Mouse (Mus musculus): ENCODE data around the gene Marveld3. TPM values are rescaled to one million over a fixed set of nuclear protein-coding genes. Genes with fewer than 3 reads are reported as not detected.

The Marveld3 gene
- total RNA-seq, 2 experiments from 2014 or later, result 0.37 to 0.45 TPM

DNA sequence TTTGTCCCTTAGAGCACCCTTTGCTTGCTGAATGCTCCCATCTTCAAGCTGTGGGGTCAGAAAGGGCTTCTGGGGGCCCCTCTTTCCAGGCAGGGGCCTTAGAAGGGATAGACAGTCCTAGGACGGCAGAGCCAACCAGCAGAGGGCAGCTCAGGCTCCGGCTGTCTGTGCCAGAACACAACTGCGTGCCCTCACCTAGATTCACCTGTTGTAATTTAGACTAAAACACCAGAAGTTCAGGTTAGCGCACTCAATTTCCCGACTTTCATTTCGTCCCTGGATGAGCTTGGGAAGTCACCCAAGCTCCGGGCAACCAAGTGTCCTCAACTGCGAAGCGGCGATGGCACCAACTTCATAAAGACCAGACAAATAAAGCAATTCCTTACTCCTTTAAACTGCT is 6.8 kb upstream of the Marveld3 start:
- no peak for DNase-seq (ENCODE audit: low spot score in 2 of 2)

DNA sequence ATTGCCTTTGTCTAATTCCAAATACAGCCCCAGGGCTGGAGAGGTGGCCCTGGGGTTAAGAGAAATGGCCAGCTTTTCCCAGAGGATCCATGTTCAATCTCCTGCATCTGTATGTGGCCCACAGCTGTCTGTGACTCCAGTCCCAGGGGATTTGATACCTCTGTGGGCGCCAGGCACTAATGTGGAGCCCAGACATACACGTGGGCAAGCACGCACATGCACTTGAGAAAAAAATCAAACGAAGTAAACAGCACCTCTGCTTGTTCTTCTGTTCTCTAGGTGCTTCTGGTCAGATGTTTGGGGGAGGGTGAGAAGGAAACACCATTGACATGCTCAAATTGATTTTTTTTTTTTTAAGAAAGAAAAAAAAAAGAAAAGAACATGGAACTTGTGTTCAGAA is 2.1 kb upstream of the Marveld3 start:
- no peak for DNase-seq (ENCODE audit: low spot score in 2 of 2)

DNA sequence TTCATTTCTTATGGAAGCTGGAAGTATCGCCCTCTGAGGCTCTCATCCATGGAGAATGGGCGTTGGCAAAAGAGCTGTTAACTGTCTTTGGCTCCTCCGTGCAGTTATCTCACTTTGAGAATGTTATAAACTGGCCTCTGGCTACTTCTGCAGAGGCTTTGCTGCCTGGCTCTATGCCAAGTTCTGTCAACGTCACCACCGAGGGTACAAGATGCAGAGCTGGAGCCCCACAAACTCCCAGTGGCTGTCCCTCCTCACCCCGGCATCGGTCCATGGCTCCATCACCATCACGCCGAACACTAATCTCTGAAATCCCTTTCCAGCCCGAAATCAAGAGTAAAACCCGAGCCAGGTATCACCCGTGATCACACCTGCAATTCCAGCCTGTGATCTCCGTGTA is 1.4 kb upstream of the Marveld3 start:
- no peak for DNase-seq (ENCODE audit: low spot score in 2 of 2)

- no peak for DNase-seq (ENCODE audit: low spot score in 2 of 2)
Observed at GRCm38 (mm10) chr8:109962896-109963295, 893 bp upstream of the Marveld3 start.

DNA sequence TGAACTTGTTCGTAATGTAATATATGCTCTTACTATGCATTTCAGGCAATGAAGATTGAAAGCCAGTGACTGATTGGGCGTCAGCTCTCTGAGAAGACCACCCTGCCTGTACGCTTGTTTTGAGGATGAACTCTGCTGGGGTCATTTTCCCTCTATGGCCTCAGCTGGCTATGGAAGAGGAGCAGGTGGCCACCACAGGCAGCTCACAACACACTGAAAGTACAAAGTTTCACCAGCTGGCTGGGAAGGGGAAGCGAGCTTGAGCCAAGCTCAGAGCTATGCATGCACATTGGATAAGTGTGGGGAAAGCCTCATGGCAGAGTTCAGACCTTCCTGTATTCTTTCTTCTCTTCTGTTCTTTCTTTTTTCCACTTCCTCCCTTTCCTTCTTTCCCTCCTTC is 2.9 kb downstream of the Marveld3 start:
- DNase-seq (ENCODE audit: low spot score in 2 of 2), result no peak

DNA sequence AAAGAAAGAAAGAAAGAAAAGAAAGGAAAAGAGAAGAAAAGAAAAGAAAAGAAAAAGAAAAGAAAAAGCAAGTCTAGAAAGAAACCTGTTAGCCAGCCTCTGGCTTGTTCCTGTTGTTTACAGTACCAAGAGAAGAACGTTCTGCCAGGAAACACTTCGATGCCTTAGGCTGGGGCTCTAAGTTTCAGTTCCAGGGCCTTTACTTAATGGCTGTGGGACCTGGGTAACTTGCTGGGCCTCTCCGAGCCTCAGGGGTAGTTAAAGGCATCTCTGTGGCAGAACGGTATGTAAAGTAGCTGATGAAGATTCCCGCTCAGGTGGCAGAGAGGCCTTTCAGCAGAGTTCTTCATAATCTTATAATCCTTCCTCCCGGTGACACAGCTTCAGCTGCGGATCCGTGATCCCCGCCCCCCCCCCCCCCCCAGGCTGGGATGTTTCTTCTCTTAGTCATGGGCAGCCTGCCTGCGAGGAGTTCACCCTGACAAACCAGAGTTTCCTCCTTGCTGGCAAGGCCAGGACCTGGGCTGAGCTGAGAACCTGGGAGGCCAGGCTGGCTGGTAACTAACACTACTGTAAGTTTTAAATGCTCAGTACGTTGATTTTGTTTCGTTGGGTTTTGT is 3.9 kb downstream of the Marveld3 start:
- no peak for DNase-seq (ENCODE audit: low spot score in 2 of 2)

GRCm38 (mm10) chr8:109957167-109958028 is 4.6 kb downstream of the Marveld3 start:
- no peak for DNase-seq (ENCODE audit: low spot score in 2 of 2)

GRCm38 (mm10) chr8:109954486-109954948 is 7.5 kb downstream of the Marveld3 start:
- DNase-seq (ENCODE audit: low spot score in 2 of 2), result peak in 1 of 2 experiments; percentile 51

GRCm38 (mm10) chr8:109952171-109952570 is 9.8 kb downstream of the Marveld3 start:
- peak; percentile 60 to 79 for DNase-seq (ENCODE audit: low spot score in 2 of 2)

DNA sequence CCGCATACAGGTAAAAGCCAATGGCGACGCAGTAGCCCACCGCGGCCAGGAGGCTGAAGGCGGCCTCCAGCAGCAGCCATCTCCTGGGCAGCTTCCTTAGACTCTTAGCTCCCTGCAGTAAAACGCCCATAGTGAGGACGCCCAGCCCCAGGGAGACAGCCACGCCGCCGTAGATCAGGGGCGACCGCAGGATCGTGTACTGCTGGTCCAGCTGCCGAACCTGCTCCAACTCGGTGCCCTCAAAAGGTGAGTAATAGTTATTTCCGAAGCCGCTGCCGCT is 13.8 kb downstream of the Marveld3 start:
- DNase-seq (ENCODE audit: low spot score in 2 of 2), result peak in 1 of 2 experiments; percentile 35

DNA sequence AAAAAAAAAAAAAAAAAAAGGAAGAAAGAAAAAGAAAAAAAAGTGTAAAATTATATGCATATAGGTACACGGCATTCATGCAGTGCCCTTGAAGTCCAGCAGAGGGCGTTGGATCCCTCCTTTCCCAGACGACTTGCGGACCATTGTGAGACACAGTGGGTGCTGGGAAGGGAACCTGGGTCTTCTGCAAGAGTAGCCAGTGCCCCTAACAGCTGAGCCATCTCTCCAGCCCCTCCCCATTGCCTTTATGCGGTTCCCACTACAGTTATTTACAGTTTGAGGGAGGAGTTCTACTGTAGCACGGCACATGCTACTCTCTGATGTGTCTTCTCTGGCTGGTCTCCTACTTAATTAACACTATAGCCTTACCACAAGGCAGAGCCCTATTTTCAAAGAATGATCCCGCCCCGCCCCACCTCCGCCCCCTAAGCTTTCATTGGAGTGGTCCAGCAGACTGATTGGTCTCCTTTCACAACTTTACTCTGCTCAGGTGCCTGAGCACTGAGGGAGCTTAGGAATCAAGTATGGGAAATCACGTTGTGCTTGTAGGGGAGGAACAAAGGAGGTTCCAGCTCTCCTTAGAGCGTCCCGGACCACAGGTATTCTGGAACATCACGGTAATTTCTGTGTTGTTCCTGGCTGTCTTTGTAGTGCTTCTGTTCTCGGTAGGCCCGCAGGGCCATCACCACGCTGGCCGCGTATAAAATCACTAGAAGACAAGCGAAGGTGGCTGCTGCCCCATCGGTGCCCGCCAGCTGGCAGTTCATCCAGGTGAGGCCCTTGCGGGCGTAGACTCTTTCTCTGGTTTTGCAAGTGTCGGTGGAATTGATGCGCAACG is 14.3 kb downstream of the Marveld3 start:
- peak; percentile 54 to 67 for DNase-seq (ENCODE audit: low spot score in 2 of 2)

DNA sequence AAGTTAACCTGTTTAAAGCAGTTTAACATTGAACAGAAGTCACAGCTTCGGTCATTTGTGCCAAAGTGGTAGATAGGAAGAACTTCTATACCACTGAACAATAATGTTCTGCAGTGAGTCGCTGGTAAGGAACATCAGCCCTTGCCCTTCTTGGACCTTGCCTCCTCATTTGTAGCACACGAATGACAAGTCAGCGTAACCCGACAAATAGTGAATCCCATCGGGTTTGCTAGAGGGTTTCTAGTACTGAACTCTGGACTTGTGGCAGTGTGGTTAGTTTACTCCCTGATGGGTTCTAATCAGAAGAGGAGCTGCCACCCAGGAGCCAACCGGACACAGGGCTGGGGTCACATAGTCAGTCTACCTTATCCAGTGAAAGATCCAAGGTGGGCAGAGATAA is 15.7 kb downstream of the Marveld3 start:
- DNase-seq (ENCODE audit: low spot score in 2 of 2), result no peak

DNA sequence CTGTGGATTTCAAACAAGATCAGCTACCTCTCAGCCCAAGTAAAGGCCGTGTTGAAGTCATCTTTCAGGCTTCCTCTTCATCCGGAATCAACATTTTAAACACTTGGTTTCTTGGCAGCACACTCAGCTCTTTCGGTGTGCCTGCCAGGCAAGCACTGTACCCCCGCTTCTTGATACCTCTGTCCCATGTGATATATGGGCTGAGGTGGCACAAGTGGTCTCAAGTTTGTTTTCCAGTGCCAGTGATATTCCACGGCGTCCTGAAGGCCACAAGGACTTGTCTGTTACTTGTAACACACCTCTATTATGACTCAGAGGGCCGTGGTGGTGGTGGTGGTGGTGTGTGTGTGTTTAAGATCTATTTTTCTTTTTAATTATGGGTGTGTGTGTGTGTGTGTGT is 16.3 kb downstream of the Marveld3 start:
- DNase-seq (ENCODE audit: low spot score in 2 of 2), result no peak

DNA sequence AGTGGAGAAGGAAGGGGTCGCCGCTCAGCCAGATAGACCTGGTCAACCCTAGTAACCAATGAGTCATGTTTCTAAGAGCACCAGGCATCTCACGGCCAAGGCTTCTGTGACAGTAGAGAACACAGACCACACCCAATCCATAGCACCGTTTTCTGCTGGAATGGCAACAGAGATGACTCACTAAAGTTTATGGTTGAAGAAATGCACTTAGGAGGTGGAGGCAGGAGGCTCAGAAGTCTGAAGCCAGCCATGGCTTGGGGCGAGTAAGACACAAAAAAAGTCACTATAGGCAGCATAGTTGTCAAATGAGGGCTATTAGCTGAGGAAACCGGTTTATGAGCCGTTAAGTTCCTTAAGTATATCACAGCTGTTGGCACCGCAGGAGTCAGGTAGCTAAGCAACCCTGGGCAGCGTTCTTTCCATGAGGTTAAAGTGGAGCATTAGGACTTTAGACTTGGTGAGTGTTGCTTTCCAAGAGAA is 16.8 kb downstream of the Marveld3 start:
- DNase-seq (ENCODE audit: low spot score in 2 of 2), result no peak

DNA sequence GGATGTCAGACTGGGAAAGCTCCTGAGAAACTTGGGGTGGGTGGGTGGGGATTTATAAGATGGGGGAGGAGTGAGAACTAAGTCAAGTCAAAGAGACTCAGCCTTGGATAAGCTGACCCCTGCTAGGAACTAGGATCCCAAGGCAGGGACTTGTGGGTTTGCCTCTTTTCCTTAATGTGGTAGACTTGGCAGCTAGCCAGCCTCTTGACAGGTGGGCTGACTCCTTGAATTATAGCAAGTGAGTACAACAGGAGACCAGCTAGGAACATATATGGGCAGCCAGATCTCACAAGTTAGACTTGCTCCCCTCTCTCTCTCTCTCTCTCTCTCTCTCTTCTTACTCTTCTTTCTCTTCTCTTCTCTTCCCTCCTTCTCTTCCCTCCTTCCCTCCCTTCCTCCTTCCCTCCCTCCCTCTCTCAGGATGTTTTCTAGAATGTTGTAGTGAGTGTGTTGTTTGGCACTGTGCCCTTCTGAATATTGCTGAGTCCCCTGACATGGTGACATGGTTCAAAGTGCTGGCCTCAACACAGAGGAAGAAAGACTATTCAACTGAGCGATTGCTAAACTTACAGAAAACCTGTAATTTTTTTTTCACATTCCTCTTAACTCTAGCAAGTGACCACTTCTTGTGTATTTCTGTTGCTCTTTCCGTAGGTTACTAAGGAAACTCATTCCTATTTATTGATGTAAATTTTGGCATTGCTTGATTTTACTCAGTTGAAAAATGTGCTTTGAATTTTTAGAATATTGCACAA is 20.2 kb downstream of the Marveld3 start:
- DNase-seq (ENCODE audit: low spot score in 2 of 2), result peak in 1 of 2 experiments; percentile 32

DNA sequence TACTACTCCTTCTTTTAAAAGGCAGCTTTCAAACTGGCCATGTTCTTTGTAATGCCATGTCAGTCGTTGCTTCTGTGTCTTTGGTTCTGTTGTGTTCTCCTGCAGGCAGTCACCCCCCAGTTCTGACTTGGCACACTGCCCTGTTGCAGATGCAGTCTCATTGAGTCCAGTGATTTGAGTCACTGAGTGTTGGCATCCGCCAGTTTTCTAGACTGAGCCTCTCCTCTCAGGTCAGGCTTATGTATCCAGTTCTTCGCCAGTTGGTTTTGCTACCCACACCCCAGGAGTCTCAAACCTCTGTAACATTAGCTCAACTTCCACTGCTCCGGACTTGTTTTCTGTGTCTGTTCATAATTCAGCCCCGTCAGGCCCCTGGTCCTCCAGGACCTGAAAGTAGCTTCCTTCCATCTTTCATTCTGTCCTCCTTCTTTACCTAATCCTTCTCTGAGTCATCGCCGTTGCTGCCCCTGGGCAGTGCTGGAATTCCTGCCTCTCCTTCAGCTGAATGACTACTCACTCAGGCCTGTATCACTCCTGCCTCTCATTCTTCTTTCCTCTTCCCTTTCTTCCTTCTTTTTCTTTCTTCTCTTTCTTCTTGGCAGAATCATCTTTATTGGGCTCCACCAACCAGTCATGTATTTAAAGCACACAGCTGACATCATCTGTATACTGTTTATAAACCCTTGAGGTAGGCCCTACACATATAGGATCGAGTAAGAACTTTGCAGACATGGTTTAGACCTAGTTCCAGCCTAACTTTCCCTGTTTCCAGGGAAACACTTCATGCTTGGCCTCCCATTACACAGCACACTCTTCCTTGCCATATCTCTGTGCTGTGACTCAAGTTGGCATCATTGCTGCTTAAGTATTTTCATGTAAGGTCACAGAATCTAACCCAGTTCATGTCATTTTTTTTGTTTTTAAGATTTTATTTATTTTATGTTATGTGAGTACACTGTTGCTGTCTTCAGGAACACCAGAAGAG is 41.3 kb downstream of the Marveld3 start:
- DNase-seq (ENCODE audit: low spot score in 2 of 2), result peak in 1 of 2 experiments; percentile 50

DNA sequence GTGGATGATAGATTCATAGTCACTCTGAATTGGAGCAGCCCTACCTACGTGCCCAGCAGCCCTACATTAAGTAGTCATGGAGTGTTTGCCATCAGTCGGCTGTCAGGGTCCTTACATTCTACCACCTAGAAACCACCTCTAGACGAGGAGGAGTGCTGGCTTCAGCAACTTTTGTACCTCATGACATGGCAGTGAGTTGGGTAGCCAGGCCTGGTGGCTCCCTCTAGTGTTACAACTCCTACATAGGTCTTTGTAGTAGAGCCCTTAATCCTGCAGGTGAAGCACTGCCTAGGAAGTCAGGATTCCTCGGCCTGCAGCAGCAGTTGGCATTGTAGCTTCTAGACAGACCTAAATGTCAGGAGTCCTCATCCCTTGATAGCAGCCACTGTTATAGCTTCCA is 44.7 kb downstream of the Marveld3 start:
- peak in 1 of 2 experiments; percentile 37 for DNase-seq (ENCODE audit: low spot score in 2 of 2)

DNA sequence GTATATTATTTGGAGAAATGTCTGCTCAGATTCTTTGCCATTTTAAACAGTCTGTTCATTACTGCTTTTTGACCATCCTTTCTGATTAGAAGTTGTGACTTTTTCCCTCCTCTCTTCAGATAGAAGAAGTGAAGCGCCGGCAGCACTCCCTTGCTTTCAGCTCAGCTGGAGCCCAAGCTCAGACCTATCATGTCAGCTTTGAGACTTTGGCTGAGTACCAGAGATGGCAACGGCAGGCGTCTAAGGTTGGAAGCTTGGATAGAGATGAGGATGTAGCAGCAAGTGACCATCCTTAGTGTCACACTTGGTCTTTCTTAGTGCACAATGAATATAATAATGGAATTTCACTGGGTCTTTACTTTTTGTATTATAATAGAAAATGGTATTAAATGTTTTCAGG is 54.6 kb downstream of the Marveld3 start:
- DNase-seq (ENCODE audit: low spot score in 2 of 2), result no peak

- no peak for DNase-seq (ENCODE audit: low spot score in 2 of 2)
Observed at GRCm38 (mm10) chr8:109906907-109907306, 55.1 kb downstream of the Marveld3 start.

Data from left cerebral cortex, adult 18-20 months (tissue).